Mouse (Mus musculus): ENCODE results near the gene Fabp6.

The Fabp6 gene

GRCm38 (mm10) chr11:43548657-43549435 is 52.5 kb downstream of the Fabp6 start:
- no peak for DNase-seq (ENCODE audit: extremely low read depth, low read depth)

GRCm38 (mm10) chr11:43548148-43548547 is 53.2 kb downstream of the Fabp6 start:
- DNase-seq (ENCODE audit: extremely low read depth, low read depth): no peak

GRCm38 (mm10) chr11:43546678-43547077 is 54.7 kb downstream of the Fabp6 start:
- no peak for DNase-seq (ENCODE audit: extremely low read depth, low read depth)
